Mouse (Mus musculus) erythroblast, adult 5-6 weeks (primary cell): ENCODE results near the gene Ifnlr1. TPM values are rescaled to one million over a fixed set of nuclear protein-coding genes. Genes with fewer than 3 reads are reported as not detected.

Source experiments
- ATAC-seq: replicated peaks from 2 replicates; pipeline ENCODE4 v1.8.0; 2016; ENCODE audit warnings: moderate number of reproducible peaks, mild to moderate bottlenecking, moderate TSS enrichment, inconsistent platforms; ENCODE audit not compliant: poor library complexity, low FRiP score, severe bottlenecking
- total RNA-seq, 2 experiments: library from RNA; stranded (forward) in 1 of 2; stranded (reverse) in 1 of 2; fragments of 150-400 nt in 1 of 2; fragments of 200-764, 138-1000 nt in 1 of 2; gene quantifications; 2 replicates each; pipeline versions ENCODE4 v1.2.3 to v1.2.4; 2015 to 2017; ENCODE audit warnings: low replicate concordance in 2 of 2

The Ifnlr1 gene
- total RNA-seq, 2 experiments from 2014 or later: 1.4 to 2.7 TPM

GRCm38 (mm10) chr4:135681789-135682188 lies 4.3 kb upstream of the Ifnlr1 start:
- no peak for ATAC-seq

- no peak for ATAC-seq
Observed at GRCm38 (mm10) chr4:135683553-135683952, 2.5 kb upstream of the Ifnlr1 start.

GRCm38 (mm10) chr4:135684731-135685130 lies 1.4 kb upstream of the Ifnlr1 start:
- no peak for ATAC-seq

- ATAC-seq: no peak
Observed at GRCm38 (mm10) chr4:135686568-135686953, 474 bp downstream of the Ifnlr1 start.

GRCm38 (mm10) chr4:135689797-135690196 lies 3.7 kb downstream of the Ifnlr1 start:
- ATAC-seq: no peak

- no peak for ATAC-seq
Observed at GRCm38 (mm10) chr4:135690241-135690640, 4.2 kb downstream of the Ifnlr1 start.

- no peak for ATAC-seq
Observed at GRCm38 (mm10) chr4:135692916-135693315, 6.8 kb downstream of the Ifnlr1 start.

- ATAC-seq: no peak
Observed at GRCm38 (mm10) chr4:135698498-135698897, 12.4 kb downstream of the Ifnlr1 start.

- no peak for ATAC-seq
Observed at GRCm38 (mm10) chr4:135703497-135703896, 17.4 kb downstream of the Ifnlr1 start.

- no peak for ATAC-seq
Observed at GRCm38 (mm10) chr4:135704016-135704415, 17.9 kb downstream of the Ifnlr1 start.

GRCm38 (mm10) chr4:135706045-135706444 lies 20.0 kb downstream of the Ifnlr1 start:
- no peak for ATAC-seq

- ATAC-seq: peak; percentile 90
Observed at GRCm38 (mm10) chr4:135709072-135709564, 23.0 kb downstream of the Ifnlr1 start.

- ATAC-seq: no peak
Observed at GRCm38 (mm10) chr4:135709621-135710020, 23.5 kb downstream of the Ifnlr1 start.

GRCm38 (mm10) chr4:135710392-135710791 lies 24.3 kb downstream of the Ifnlr1 start:
- ATAC-seq: no peak

- no peak for ATAC-seq
Observed at GRCm38 (mm10) chr4:135714776-135715175, 28.7 kb downstream of the Ifnlr1 start.

GRCm38 (mm10) chr4:135716438-135716837 lies 30.4 kb downstream of the Ifnlr1 start:
- ATAC-seq: peak; percentile 63; the same call in 1 of the 2 replicates

- ATAC-seq: no peak
Observed at GRCm38 (mm10) chr4:135722540-135723290, 36.6 kb downstream of the Ifnlr1 start.

- no peak for ATAC-seq
Observed at GRCm38 (mm10) chr4:135726416-135726815, 40.3 kb downstream of the Ifnlr1 start.

GRCm38 (mm10) chr4:135727817-135728216 lies 41.7 kb downstream of the Ifnlr1 start, which contains the start of gene Il22ra1:
Gene Il22ra1 (plus strand): TSS chr4:135728172.
- ATAC-seq: peak; percentile 63

- no peak for ATAC-seq
Observed at GRCm38 (mm10) chr4:135730204-135730603, 44.1 kb downstream of the Ifnlr1 start.

GRCm38 (mm10) chr4:135730951-135731350 lies 44.9 kb downstream of the Ifnlr1 start:
- ATAC-seq: no peak

- ATAC-seq: no peak
Observed at GRCm38 (mm10) chr4:135733901-135734300, 47.8 kb downstream of the Ifnlr1 start.
